Mouse (Mus musculus): ENCODE results near the gene Lzts3. TPM values are rescaled to one million over a fixed set of nuclear protein-coding genes. Genes with fewer than 3 reads are reported as not detected.
A peak's percentile ranks its signal among the peaks of the same experiment; 100 is the strongest.

Lzts3 gene
- total and polyA plus RNA-seq, 2 experiments from 2014 or later, result 11.3 to 35.5 TPM

- WGBS, result under 1% methylated on average over 25 of the region's 25 CpGs
- peak within 1 kb of the TSS; percentile 88 for H3K9ac ChIP-seq
Measured at GRCm38 (mm10) chr2:130629839-130630203, 12.8 kb downstream of the Lzts3 start, which contains the start of the genes Fastkd5 and Ubox5. Gene Fastkd5 (minus strand): TSS chr2:130630027. Gene Ubox5 (minus strand): TSS chr2:130630038.

GRCm38 (mm10) chr2:130629080-130629838 lies 13.3 kb downstream of the Lzts3 start:
- TF ChIP-seq CTCF (IDR thresholded peaks at IDR 0.05; ENCODE audit: low read depth), result no peak
- peak overlapping the region; percentile 91 for H3K4me2 ChIP-seq (ENCODE audit: low read depth)
- H3K9me3 ChIP-seq (ENCODE audit: low read length), result no peaks in the 10 kb centered on the region
- ATAC-seq (peak; percentile 42), DNase-seq (no peak)
- peaks cover 2% of the 10 kb centered on the region; the same call in 1 of the 2 replicates for H3K4me1 ChIP-seq (ENCODE audit: insufficient read depth)
- peak overlapping the region; percentile 72 for H3K27ac ChIP-seq (ENCODE audit: low read depth, low read length)
- peak overlapping the region; percentile 79 for H3K4me3 ChIP-seq (ENCODE audit: low read depth, low read length)
- 3% methylated on average over 37 of the region's 37 CpGs for WGBS
- H3K36me3 ChIP-seq (ENCODE audit: insufficient read depth), result peaks cover 13% of the 10 kb centered on the region
- no peaks in the 10 kb centered on the region for H3K27me3 ChIP-seq (ENCODE audit: insufficient read depth, low read length)
- H3K9ac ChIP-seq, result peak overlapping the region; percentile 88

More at GRCm38 (mm10) chr2:130629839-130630203, 12.8 kb downstream of the Lzts3 start, which contains the start of the genes Fastkd5 and Ubox5:
- Histone ChIP-seq H3K27ac (ENCODE audit: low read depth, low read length) (peak within 1 kb of the TSS; percentile 72), H3K4me2 (ENCODE audit: low read depth) (peak within 1 kb of the TSS; percentile 91), H3K9me3 (ENCODE audit: low read length) (no peaks in the 10 kb centered on the region), H3K36me3 (ENCODE audit: insufficient read depth) (peaks cover 16% of the 10 kb centered on the region), H3K4me1 (ENCODE audit: insufficient read depth) (peaks cover 2% of the 10 kb centered on the region; the same call in 1 of the 2 replicates), H3K27me3 (ENCODE audit: insufficient read depth, low read length) (no peaks in the 10 kb centered on the region), H3K4me3 (ENCODE audit: low read depth, low read length) (peak within 1 kb of the TSS; percentile 79)
- DNase-seq (peak; percentile 90), ATAC-seq (peak; percentile 90)
- no peak for TF ChIP-seq CTCF (IDR thresholded peaks at IDR 0.05; ENCODE audit: low read depth)

GRCm38 (mm10) chr2:130628424-130628823 lies 14.2 kb downstream of the Lzts3 start:
- peak overlapping the region; percentile 91 for H3K4me2 ChIP-seq (ENCODE audit: low read depth)

GRCm38 (mm10) chr2:130618972-130619371 lies 23.6 kb downstream of the Lzts3 start:
- H3K4me3 ChIP-seq (ENCODE audit: low read depth, low read length), result no peak overlapping the region
- H3K4me2 ChIP-seq (ENCODE audit: low read depth), result no peak overlapping the region
- H3K36me3 ChIP-seq (ENCODE audit: insufficient read depth), result peaks cover 37% of the 10 kb centered on the region
- H3K9me3 ChIP-seq (ENCODE audit: low read length), result no peaks in the 10 kb centered on the region
- H3K9ac ChIP-seq, result no peak overlapping the region
- TF ChIP-seq CTCF (IDR thresholded peaks at IDR 0.05; ENCODE audit: low read depth), result no peak
- no peak overlapping the region for H3K27ac ChIP-seq (ENCODE audit: low read depth, low read length)
- H3K27me3 ChIP-seq (ENCODE audit: insufficient read depth, low read length), result no peaks in the 10 kb centered on the region
- no peaks in the 10 kb centered on the region for H3K4me1 ChIP-seq (ENCODE audit: insufficient read depth)
- no peak for DNase-seq
- WGBS, result 86% methylated on average over 7 of the region's 7 CpGs
- no peak for ATAC-seq

More at GRCm38 (mm10) chr2:130628424-130628823, 14.2 kb downstream of the Lzts3 start:
- Histone ChIP-seq H3K27ac (ENCODE audit: low read depth, low read length) (no peak overlapping the region), H3K4me1 (ENCODE audit: insufficient read depth) (peaks cover 2% of the 10 kb centered on the region; the same call in 1 of the 2 replicates), H3K9ac (no peak overlapping the region), H3K4me3 (ENCODE audit: low read depth, low read length) (no peak overlapping the region), H3K27me3 (ENCODE audit: insufficient read depth, low read length) (no peaks in the 10 kb centered on the region), H3K36me3 (ENCODE audit: insufficient read depth) (peaks cover 8% of the 10 kb centered on the region; the same call in 1 of the 2 replicates), H3K9me3 (ENCODE audit: low read length) (no peaks in the 10 kb centered on the region)
- TF ChIP-seq CTCF (IDR thresholded peaks at IDR 0.05; ENCODE audit: low read depth), result peak; percentile 24; the same call in 1 of the 2 replicates
- ATAC-seq (no peak), DNase-seq (no peak)
- WGBS, result 71% methylated on average over 3 of the region's 3 CpGs

GRCm38 (mm10) chr2:130613091-130613490 lies 29.5 kb downstream of the Lzts3 start:
- H3K4me2 ChIP-seq (ENCODE audit: low read depth), result no peak overlapping the region
- DNase-seq, result no peak

GRCm38 (mm10) chr2:130602195-130602594 lies 40.4 kb downstream of the Lzts3 start:
- WGBS, result 86% methylated on average over 4 of the region's 4 CpGs
- no peak for TF ChIP-seq CTCF (IDR thresholded peaks at IDR 0.05; ENCODE audit: low read depth)

More at GRCm38 (mm10) chr2:130613091-130613490, 29.5 kb downstream of the Lzts3 start:
- H3K36me3 ChIP-seq (ENCODE audit: insufficient read depth), result peaks cover 25% of the 10 kb centered on the region
- TF ChIP-seq CTCF (IDR thresholded peaks at IDR 0.05; ENCODE audit: low read depth), result peak; percentile 52
- H3K27ac ChIP-seq (ENCODE audit: low read depth, low read length), result no peak overlapping the region
- no peaks in the 10 kb centered on the region for H3K27me3 ChIP-seq (ENCODE audit: insufficient read depth, low read length)
- no peak overlapping the region for H3K4me3 ChIP-seq (ENCODE audit: low read depth, low read length)
- no peaks in the 10 kb centered on the region for H3K9me3 ChIP-seq (ENCODE audit: low read length)
- 54% methylated on average over 3 of the region's 3 CpGs for WGBS
- H3K9ac ChIP-seq, result no peak overlapping the region
- ATAC-seq, result no peak
- no peaks in the 10 kb centered on the region for H3K4me1 ChIP-seq (ENCODE audit: insufficient read depth)

GRCm38 (mm10) chr2:130598399-130598798 lies 44.2 kb downstream of the Lzts3 start:
- no peak overlapping the region for H3K9ac ChIP-seq

More at GRCm38 (mm10) chr2:130602195-130602594, 40.4 kb downstream of the Lzts3 start:
- DNase-seq, result no peak
- H3K4me2 ChIP-seq (ENCODE audit: low read depth), result no peak overlapping the region
- no peaks in the 10 kb centered on the region for H3K9me3 ChIP-seq (ENCODE audit: low read length)
- H3K4me1 ChIP-seq (ENCODE audit: insufficient read depth), result no peaks in the 10 kb centered on the region
- no peak for ATAC-seq
- H3K27me3 ChIP-seq (ENCODE audit: insufficient read depth, low read length), result no peaks in the 10 kb centered on the region
- H3K4me3 ChIP-seq (ENCODE audit: low read depth, low read length), result no peak overlapping the region
- H3K9ac ChIP-seq, result no peak overlapping the region
- H3K27ac ChIP-seq (ENCODE audit: low read depth, low read length), result no peak overlapping the region
- H3K36me3 ChIP-seq (ENCODE audit: insufficient read depth), result peaks cover 49% of the 10 kb centered on the region

More at GRCm38 (mm10) chr2:130598399-130598798, 44.2 kb downstream of the Lzts3 start:
- DNase-seq (no peak), ATAC-seq (no peak)
- 79% methylated on average over 3 of the region's 3 CpGs for WGBS
- Histone ChIP-seq H3K4me1 (ENCODE audit: insufficient read depth) (no peaks in the 10 kb centered on the region), H3K9me3 (ENCODE audit: low read length) (no peaks in the 10 kb centered on the region), H3K27me3 (ENCODE audit: insufficient read depth, low read length) (no peaks in the 10 kb centered on the region), H3K27ac (ENCODE audit: low read depth, low read length) (no peak overlapping the region), H3K4me3 (ENCODE audit: low read depth, low read length) (no peak overlapping the region), H3K36me3 (ENCODE audit: insufficient read depth) (peaks cover 61% of the 10 kb centered on the region), H3K4me2 (ENCODE audit: low read depth) (no peak overlapping the region)
- no peak for TF ChIP-seq CTCF (IDR thresholded peaks at IDR 0.05; ENCODE audit: low read depth)

Measured in forebrain, postnatal 0 days (tissue).